Mouse (Mus musculus) megakaryocyte, embryonic 14.5 days (primary cell): ENCODE data around the gene Sh3d19. TPM values are rescaled to one million over a fixed set of nuclear protein-coding genes. Genes with fewer than 3 reads are reported as not detected.

Experiments used
- H3K27me3 ChIP-seq: replicated peaks from 2 replicates; pipeline ENCODE3; 2012; ENCODE audit warnings: inconsistent platforms
- H3K36me3 ChIP-seq: replicated peaks from 2 replicates; pipeline ENCODE3; 2012; ENCODE audit warnings: low read length, inconsistent platforms, mixed read lengths
- H3K4me1 ChIP-seq: 2 replicates; pipeline ENCODE4 v1.6.1; 2012; ENCODE audit warnings: inconsistent platforms
- H3K4me3 ChIP-seq: replicated peaks from 2 replicates; pipeline ENCODE3; 2012; ENCODE audit warnings: moderate library complexity, mild to moderate bottlenecking, inconsistent platforms
- H3K9me3 ChIP-seq: 2 replicates; pipeline ENCODE4 v1.6.1; 2012; ENCODE audit warnings: inconsistent platforms
- FLI1 ChIP-seq: IDR thresholded peaks from 2 replicates; pipeline ENCODE4 v1.6.1; 2012; ENCODE audit warnings: low read length, inconsistent platforms, mixed read lengths
- GATA1 ChIP-seq: IDR thresholded peaks from 3 replicates; pipeline ENCODE4 v1.6.1; 2012; ENCODE audit warnings: mixed read lengths, low read length, inconsistent platforms, borderline replicate concordance
- polyA plus RNA-seq: library from polyadenylated mRNA; stranded (reverse); fragments of >175 nt; gene quantifications from 2 replicates; pipeline ENCODE4 v1.2.3, GENCODE M21; 2012; ENCODE audit warnings: low replicate concordance; ENCODE audit not compliant: insufficient read depth

Sh3d19 gene
- polyA plus RNA-seq, 1 experiment = 0.44 TPM

- Histone ChIP-seq H3K4me1 (peaks cover 12% of the 10 kb centered on the region), H3K36me3 (no peaks in the 10 kb centered on the region), H3K9me3 (peaks cover 5% of the 10 kb centered on the region; the same call in 1 of the 2 replicates), H3K27me3 (no peaks in the 10 kb centered on the region), H3K4me3 (no peak overlapping the region)
- no peak for TF ChIP-seq FLI1
- TF ChIP-seq GATA1 = no peak
These were observed 50.7 kb downstream of the Sh3d19 start for GRCm38 (mm10) chr3:86021651-86022050.

- no peak overlapping the region for H3K4me3 ChIP-seq
- H3K9me3 ChIP-seq = peaks cover 5% of the 10 kb centered on the region; the same call in 1 of the 2 replicates
- H3K4me1 ChIP-seq = peaks cover 12% of the 10 kb centered on the region
- no peak for TF ChIP-seq FLI1
- TF ChIP-seq GATA1 = no peak
- H3K27me3 ChIP-seq = no peaks in the 10 kb centered on the region
- H3K36me3 ChIP-seq = no peaks in the 10 kb centered on the region
These were observed 53.3 kb downstream of the Sh3d19 start for GRCm38 (mm10) chr3:86024065-86024795.

- TF ChIP-seq FLI1 (no peak), GATA1 (no peak)
- H3K9me3 ChIP-seq = peaks cover 5% of the 10 kb centered on the region; the same call in 1 of the 2 replicates
- H3K4me3 ChIP-seq = no peak overlapping the region
- no peaks in the 10 kb centered on the region for H3K27me3 ChIP-seq
- peaks cover 9% of the 10 kb centered on the region for H3K4me1 ChIP-seq
- H3K36me3 ChIP-seq = no peaks in the 10 kb centered on the region
These were observed 54.6 kb downstream of the Sh3d19 start for GRCm38 (mm10) chr3:86025341-86026137.

- H3K36me3 ChIP-seq = no peaks in the 10 kb centered on the region
- peaks cover 2% of the 10 kb centered on the region for H3K27me3 ChIP-seq
- H3K9me3 ChIP-seq = peaks cover 5% of the 10 kb centered on the region; the same call in 1 of the 2 replicates
- TF ChIP-seq FLI1 = no peak
- TF ChIP-seq GATA1 = no peak
- H3K4me3 ChIP-seq = no peak overlapping the region
- no peaks in the 10 kb centered on the region for H3K4me1 ChIP-seq
These were observed 57.9 kb downstream of the Sh3d19 start for GRCm38 (mm10) chr3:86028658-86029375.

- 0 out of 2 replicates have a peak, but pooled peaks cover 2% of the 10 kb centered on the region for H3K9me3 ChIP-seq
- H3K4me3 ChIP-seq = no peak overlapping the region
- H3K36me3 ChIP-seq = no peaks in the 10 kb centered on the region
- H3K4me1 ChIP-seq = no peaks in the 10 kb centered on the region
- TF ChIP-seq FLI1 (no peak), GATA1 (no peak)
- H3K27me3 ChIP-seq = peaks cover 2% of the 10 kb centered on the region
These were observed 59.7 kb downstream of the Sh3d19 start for GRCm38 (mm10) chr3:86030566-86030965.

GRCm38 (mm10) chr3:86033455-86034090 is 62.7 kb downstream of the Sh3d19 start:
- no peaks in the 10 kb centered on the region for H3K36me3 ChIP-seq
- H3K4me1 ChIP-seq = no peaks in the 10 kb centered on the region
- peaks cover 5% of the 10 kb centered on the region for H3K27me3 ChIP-seq
- H3K4me3 ChIP-seq = no peak overlapping the region
- H3K9me3 ChIP-seq = peaks cover 8% of the 10 kb centered on the region; the same call in 1 of the 2 replicates
- no peak for TF ChIP-seq GATA1
- no peak for TF ChIP-seq FLI1

- H3K4me3 ChIP-seq = no peak overlapping the region
- no peaks in the 10 kb centered on the region for H3K36me3 ChIP-seq
- peaks cover 8% of the 10 kb centered on the region; the same call in 1 of the 2 replicates for H3K9me3 ChIP-seq
- peaks cover 3% of the 10 kb centered on the region for H3K27me3 ChIP-seq
- H3K4me1 ChIP-seq = no peaks in the 10 kb centered on the region
- TF ChIP-seq GATA1 = no peak
- TF ChIP-seq FLI1 = no peak
These were observed 67.1 kb downstream of the Sh3d19 start for GRCm38 (mm10) chr3:86037926-86038484.

GRCm38 (mm10) chr3:86038648-86039047 is 67.7 kb downstream of the Sh3d19 start:
- no peaks in the 10 kb centered on the region for H3K4me1 ChIP-seq
- H3K4me3 ChIP-seq = no peak overlapping the region
- TF ChIP-seq GATA1 (no peak), FLI1 (no peak)
- no peaks in the 10 kb centered on the region for H3K36me3 ChIP-seq
- H3K27me3 ChIP-seq = peaks cover 3% of the 10 kb centered on the region
- peaks cover 12% of the 10 kb centered on the region; the same call in 1 of the 2 replicates for H3K9me3 ChIP-seq

- Histone ChIP-seq H3K9me3 (peaks cover 12% of the 10 kb centered on the region; the same call in 1 of the 2 replicates), H3K4me3 (no peak overlapping the region), H3K27me3 (peaks cover 6% of the 10 kb centered on the region), H3K36me3 (no peaks in the 10 kb centered on the region), H3K4me1 (no peaks in the 10 kb centered on the region)
- TF ChIP-seq GATA1 (no peak), FLI1 (no peak)
These were observed 69.6 kb downstream of the Sh3d19 start for GRCm38 (mm10) chr3:86040286-86041201.
